Mouse (Mus musculus) retina, adult 2 months (tissue): Measurements from ENCODE around the gene Romo1.
"Not testable (repeated sequence)": the region's sequence is repeated elsewhere in the genome, so short reads cannot be mapped to it uniquely, and the experiment has no call there.

Experiments used
- DNase-seq: peaks from one replicate; pipeline ENCODE4 v3.0.0-alpha.2; 2012; ENCODE audit warnings: low read depth, low spot score

Romo1 gene

GRCm38 (mm10) chr2:156179796-156180093, 35.9 kb downstream of the Romo1 start:
- no peak for DNase-seq

GRCm38 (mm10) chr2:156180094-156180821, 36.4 kb downstream of the Romo1 start, which contains the start of gene Rbm39:
TSS of gene Rbm39 (minus strand) at chr2:156180238.
- peak; percentile 99 for DNase-seq

GRCm38 (mm10) chr2:156180824-156181590, 37.2 kb downstream of the Romo1 start:
- DNase-seq, result no peak

- no peak for DNase-seq
Observed at GRCm38 (mm10) chr2:156181592-156181991, 37.8 kb downstream of the Romo1 start.

GRCm38 (mm10) chr2:156189241-156189640, 45.4 kb downstream of the Romo1 start:
- not testable (repeated sequence) for DNase-seq

GRCm38 (mm10) chr2:156190004-156190896, 46.4 kb downstream of the Romo1 start:
- no peak for DNase-seq

GRCm38 (mm10) chr2:156191540-156191939, 47.7 kb downstream of the Romo1 start:
- no peak for DNase-seq

- no peak for DNase-seq
Observed at GRCm38 (mm10) chr2:156192068-156192467, 48.2 kb downstream of the Romo1 start.

GRCm38 (mm10) chr2:156193066-156193862, 49.4 kb downstream of the Romo1 start:
- DNase-seq, result no peak

- DNase-seq, result no peak
Observed at GRCm38 (mm10) chr2:156194571-156194970, 50.7 kb downstream of the Romo1 start.
